Mouse (Mus musculus) embryonic facial prominence, embryonic 11.5 days (tissue): ENCODE data around the gene Zdhhc14. TPM values are rescaled to one million over a fixed set of nuclear protein-coding genes. Genes with fewer than 3 reads are reported as not detected.
A peak's percentile ranks its signal among the peaks of the same experiment; 100 is the strongest.

Experiments used
- ATAC-seq: fragments of 200-750 bp; cut with Nextera tagmentation; replicated peaks from 2 replicates; pipeline ENCODE4 v1.8.0; 2017; ENCODE audit warnings: low read depth; ENCODE audit not compliant: insufficient number of reproducible peaks, low FRiP score, low TSS enrichment
- DNase-seq: peaks from one replicate; pipeline ENCODE4 v3.0.0-alpha.2; 2015; ENCODE audit warnings: low spot score
- H3K27ac ChIP-seq: fragments of 300-500 bp; sonication (generic); replicated peaks from 2 replicates; pipeline ENCODE4 v1.5.1; 2014; ENCODE audit warnings: mild to moderate bottlenecking, low read depth, low read length, control low read depth
- H3K27me3 ChIP-seq: fragments of 300-500 bp; sonication (generic); 2 replicates; pipeline ENCODE4 v1.6.1; 2014; ENCODE audit warnings: mild to moderate bottlenecking, low read length, moderate library complexity, mixed read lengths; ENCODE audit not compliant: control insufficient read depth, insufficient read depth
- H3K36me3 ChIP-seq: fragments of 300-500 bp; sonication (generic); replicated peaks from 2 replicates; pipeline ENCODE4 v1.6.1; 2014; ENCODE audit warnings: low read depth, mild to moderate bottlenecking, low read length, moderate library complexity, mixed read lengths; ENCODE audit not compliant: control insufficient read depth, insufficient read depth
- H3K4me1 ChIP-seq: fragments of 300-500 bp; sonication (generic); 2 replicates; pipeline ENCODE4 v1.6.1; 2014; ENCODE audit warnings: low read length, mixed read lengths; ENCODE audit not compliant: control insufficient read depth, insufficient read depth
- H3K4me2 ChIP-seq: fragments of 300-500 bp; sonication (generic); 2 replicates; pipeline ENCODE4 v1.6.1; 2014; ENCODE audit warnings: low read depth, mild to moderate bottlenecking, control low read depth, low read length, moderate library complexity
- H3K4me3 ChIP-seq: fragments of 300-500 bp; sonication (generic); 2 replicates; pipeline ENCODE4 v1.5.1; 2014; ENCODE audit warnings: low read depth, low read length, control low read depth
- H3K9ac ChIP-seq: fragments of 300-500 bp; sonication (generic); replicated peaks from 2 replicates; pipeline ENCODE4 v1.6.1; 2014; ENCODE audit warnings: mild to moderate bottlenecking, control low read depth, low read length
- H3K9me3 ChIP-seq: fragments of 300-500 bp; sonication (generic); replicated peaks from 2 replicates; pipeline ENCODE4 v1.6.1; 2016; ENCODE audit warnings: mild to moderate bottlenecking, low read length, inconsistent platforms, mixed read lengths; ENCODE audit not compliant: control insufficient read depth
- WGBS: fragments of 180-500 bp; shearing (Covaris S2); extraction: QIAGEN DNeasy Blood & Tissue Kit; methylation state at CpG from one replicate; pipeline ENCODE4 v1.1.7; 2014; 5-methylcytosine and 5-hydroxymethylcytosine counted together
- polyA plus RNA-seq: library from polyadenylated mRNA; unstranded; fragments of >200 nt; fragmentation: Nextera tagmentation; extraction: Ambion mirVana; gene quantifications from 2 replicates; pipeline ENCODE4 v1.2.1, GENCODE M21; 2014

Gene Zdhhc14
- polyA plus RNA-seq, 1 experiment from 2014 or later: 2.0 TPM

- WGBS: 61% methylated on average over 5 of the region's 5 CpGs
- Histone ChIP-seq H3K27ac (no peak overlapping the region), H3K4me2 (no peak overlapping the region), H3K4me3 (no peak overlapping the region), H3K9ac (no peak overlapping the region), H3K36me3 (no peaks in the 10 kb centered on the region), H3K27me3 (no peaks in the 10 kb centered on the region), H3K4me1 (no peaks in the 10 kb centered on the region), H3K9me3 (no peaks in the 10 kb centered on the region)
- DNase-seq (no peak), ATAC-seq (no peak)
These were observed 301.9 kb downstream of the Zdhhc14 start for GRCm38 (mm10) chr17:5794276-5794675.

DNA sequence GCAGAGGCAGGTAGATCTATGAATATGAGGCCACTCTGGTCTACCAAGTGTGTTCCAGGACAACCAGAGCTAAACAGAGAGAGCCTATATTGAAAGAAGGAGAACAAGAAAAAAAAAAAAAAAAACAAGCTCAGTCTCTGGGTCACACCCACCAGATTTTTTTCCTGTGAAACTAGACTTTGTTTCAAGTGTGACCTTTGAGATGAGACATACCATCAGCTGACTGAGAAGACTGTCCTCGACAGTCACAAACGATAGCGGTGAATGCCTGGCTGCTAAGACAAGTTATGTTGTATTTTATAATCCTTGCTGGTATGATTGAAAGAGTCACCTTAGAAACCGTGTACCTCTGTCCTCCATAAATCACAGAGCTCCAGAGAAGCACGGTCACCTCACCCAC is 303.0 kb downstream of the Zdhhc14 start:
- H3K27me3 ChIP-seq: no peaks in the 10 kb centered on the region

GRCm38 (mm10) chr17:5795878-5796277 is 303.5 kb downstream of the Zdhhc14 start:
- Histone ChIP-seq H3K4me1 (no peaks in the 10 kb centered on the region), H3K9ac (no peak overlapping the region), H3K27me3 (no peaks in the 10 kb centered on the region), H3K4me3 (no peak overlapping the region), H3K36me3 (no peaks in the 10 kb centered on the region), H3K4me2 (no peak overlapping the region), H3K9me3 (no peaks in the 10 kb centered on the region), H3K27ac (no peak overlapping the region)
- WGBS: 4% methylated on average over 5 of the region's 5 CpGs
- 0 out of 2 replicates have a peak, but pooled peaks have one; percentile 48 for ATAC-seq
- DNase-seq: peak; percentile 90

More for the DNA sequence above, 303.0 kb downstream of the Zdhhc14 start:
- H3K9ac ChIP-seq: no peak overlapping the region
- H3K36me3 ChIP-seq: no peaks in the 10 kb centered on the region
- H3K4me2 ChIP-seq: no peak overlapping the region
- no peak overlapping the region for H3K4me3 ChIP-seq
- DNase-seq (no peak), ATAC-seq (no peak)
- H3K4me1 ChIP-seq: no peaks in the 10 kb centered on the region
- H3K27ac ChIP-seq: no peak overlapping the region
- no peaks in the 10 kb centered on the region for H3K9me3 ChIP-seq
- 73% methylated on average over 5 of the region's 5 CpGs for WGBS

DNA sequence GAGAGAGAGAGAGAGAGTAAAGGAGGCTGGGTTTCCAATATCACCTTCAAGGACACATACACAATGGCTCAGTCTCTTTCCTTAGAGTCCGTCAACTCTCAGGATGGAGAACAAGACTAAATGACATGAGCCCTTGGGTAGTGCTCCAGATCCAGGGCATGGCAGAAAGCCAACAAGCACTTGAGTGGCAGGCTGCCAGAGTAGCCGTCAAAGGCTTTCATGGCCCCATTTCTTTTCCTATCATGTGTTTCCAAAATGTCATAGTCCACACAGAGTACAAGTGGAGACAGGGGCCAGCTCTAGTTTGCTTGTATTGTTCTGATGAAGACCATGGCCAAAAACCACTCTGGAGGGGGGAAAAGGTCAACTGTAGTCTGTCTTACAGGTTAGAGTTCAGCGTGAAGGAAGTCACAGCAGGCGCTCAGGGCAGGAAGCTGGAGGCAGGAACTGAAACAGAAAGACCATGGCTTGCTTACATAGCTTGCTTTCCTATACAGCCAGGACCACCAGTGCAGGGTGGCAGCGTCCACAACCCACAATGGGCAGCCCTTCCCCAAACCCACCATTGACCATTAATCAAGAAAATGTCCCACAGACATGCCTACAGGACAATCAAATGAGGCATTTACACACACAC is 304.9 kb downstream of the Zdhhc14 start:
- Histone ChIP-seq H3K9me3 (no peaks in the 10 kb centered on the region), H3K27me3 (no peaks in the 10 kb centered on the region), H3K36me3 (no peaks in the 10 kb centered on the region), H3K9ac (no peak overlapping the region), H3K4me2 (no peak overlapping the region), H3K4me3 (no peak overlapping the region), H3K27ac (no peak overlapping the region), H3K4me1 (no peaks in the 10 kb centered on the region)
- ATAC-seq (no peak), DNase-seq (no peak)
- 77% methylated on average over 5 of the region's 5 CpGs for WGBS

GRCm38 (mm10) chr17:5798221-5798801 is 306.0 kb downstream of the Zdhhc14 start:
- DNase-seq (no peak), ATAC-seq (no peak)
- WGBS: 68% methylated on average over 13 of the region's 13 CpGs
- H3K4me1 ChIP-seq: no peaks in the 10 kb centered on the region
- no peaks in the 10 kb centered on the region for H3K36me3 ChIP-seq
- H3K9ac ChIP-seq: no peak overlapping the region
- H3K4me2 ChIP-seq: no peak overlapping the region
- H3K4me3 ChIP-seq: no peak overlapping the region
- H3K9me3 ChIP-seq: no peaks in the 10 kb centered on the region
- no peaks in the 10 kb centered on the region for H3K27me3 ChIP-seq
- H3K27ac ChIP-seq: no peak overlapping the region

DNA sequence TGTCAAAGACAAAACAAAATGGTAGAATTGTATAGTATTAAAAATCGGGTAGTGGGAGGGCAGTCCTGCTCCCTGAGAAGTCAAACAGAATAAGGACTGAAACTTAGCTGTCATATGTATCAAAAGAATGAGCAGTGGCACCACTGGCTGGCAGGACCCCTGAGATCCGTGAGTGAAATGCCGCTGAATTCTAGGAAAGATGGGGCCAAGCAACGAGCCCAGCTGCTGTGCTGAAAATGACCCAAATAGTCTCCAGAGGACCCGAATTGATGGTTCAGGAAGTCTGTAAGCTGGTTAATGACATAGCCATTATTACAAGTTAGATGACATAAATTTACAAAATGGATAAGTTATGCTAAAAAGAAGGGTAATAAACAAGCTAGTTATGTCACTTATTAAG is 306.5 kb downstream of the Zdhhc14 start:
- H3K27me3 ChIP-seq: no peaks in the 10 kb centered on the region
- no peak overlapping the region for H3K4me3 ChIP-seq
- DNase-seq: no peak
- H3K9me3 ChIP-seq: no peaks in the 10 kb centered on the region
- H3K4me2 ChIP-seq: no peak overlapping the region
- H3K4me1 ChIP-seq: no peaks in the 10 kb centered on the region
- ATAC-seq: no peak
- 73% methylated on average over 5 of the region's 5 CpGs for WGBS
- no peaks in the 10 kb centered on the region for H3K36me3 ChIP-seq
- no peak overlapping the region for H3K27ac ChIP-seq
- H3K9ac ChIP-seq: no peak overlapping the region; the same call in 1 of the 2 replicates

GRCm38 (mm10) chr17:5799396-5800021 is 307.2 kb downstream of the Zdhhc14 start:
- H3K27ac ChIP-seq: no peak overlapping the region
- H3K36me3 ChIP-seq: no peaks in the 10 kb centered on the region
- no peak overlapping the region for H3K9ac ChIP-seq
- no peaks in the 10 kb centered on the region for H3K4me1 ChIP-seq
- DNase-seq (no peak), ATAC-seq (no peak)
- H3K4me2 ChIP-seq: no peak overlapping the region
- no peaks in the 10 kb centered on the region for H3K27me3 ChIP-seq
- WGBS: 83% methylated on average over 17 of the region's 17 CpGs
- H3K4me3 ChIP-seq: no peak overlapping the region
- H3K9me3 ChIP-seq: no peaks in the 10 kb centered on the region

DNA sequence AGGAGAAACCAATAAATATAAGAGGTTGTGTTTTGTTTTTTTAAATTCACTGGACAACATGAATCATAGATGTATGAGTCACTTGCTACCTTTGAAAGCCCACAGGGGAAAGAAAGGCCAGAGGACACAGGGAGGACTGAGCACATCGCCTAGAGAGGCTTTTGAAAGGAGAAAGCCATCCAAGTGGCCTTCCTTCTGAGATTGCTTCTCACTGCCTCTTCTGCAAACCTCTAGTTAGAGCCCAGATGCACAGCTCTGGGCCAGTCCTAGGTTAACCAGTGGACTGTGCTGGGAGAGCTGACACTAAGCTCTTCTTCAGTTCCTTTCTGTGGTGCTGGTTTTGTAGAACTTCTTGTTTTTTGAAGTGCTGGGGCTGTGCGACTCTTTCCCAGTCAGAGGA is 307.9 kb downstream of the Zdhhc14 start:
- Histone ChIP-seq H3K27me3 (no peaks in the 10 kb centered on the region), H3K36me3 (no peaks in the 10 kb centered on the region), H3K4me3 (no peak overlapping the region), H3K27ac (no peak overlapping the region), H3K4me2 (no peak overlapping the region), H3K9me3 (no peaks in the 10 kb centered on the region), H3K9ac (no peak overlapping the region), H3K4me1 (no peaks in the 10 kb centered on the region)
- WGBS: 80% methylated on average over 2 of the region's 2 CpGs
- ATAC-seq (no peak), DNase-seq (no peak)
